Mouse (Mus musculus): ENCODE data around the gene Adamtsl1.

- TF ChIP-seq CTCF (IDR thresholded peaks at IDR 0.05; ENCODE audit: low read depth, low read length) (no peak), TAL1 (conservative IDR thresholded peaks at IDR 0.05; ENCODE audit: low read depth, low read length) (no peak), GATA1 (IDR thresholded peaks at IDR 0.05; ENCODE audit: borderline replicate concordance, low read length) (no peak), POLR2AphosphoS5 (IDR thresholded peaks at IDR 0.05; ENCODE audit: insufficient replicate concordance, low read depth, low read length) (no peak)
Observed at GRCm38 (mm10) chr4:86369055-86369454, 855.1 kb downstream of the Adamtsl1 start.

All from G1E (cell line).